Mouse (Mus musculus) testis, adult 2 months (tissue): ENCODE data around the gene Phf2.

ENCODE experiments used
- CTCF ChIP-seq: fragments of 200-500 bp; IDR thresholded peaks from 2 replicates; pipeline ENCODE4 v1.5.1; 2012; ENCODE audit warnings: low read depth, mild to moderate bottlenecking, inconsistent platforms, low read length, moderate library complexity; ENCODE audit not compliant: control insufficient read depth, insufficient read depth, insufficient replicate concordance
- POLR2A ChIP-seq: fragments of 200-500 bp; IDR thresholded peaks from 2 replicates; pipeline ENCODE4 v1.6.1; 2012; ENCODE audit warnings: low read depth, mild to moderate bottlenecking, inconsistent platforms, low read length, moderate library complexity; ENCODE audit not compliant: control insufficient read depth

DNA sequence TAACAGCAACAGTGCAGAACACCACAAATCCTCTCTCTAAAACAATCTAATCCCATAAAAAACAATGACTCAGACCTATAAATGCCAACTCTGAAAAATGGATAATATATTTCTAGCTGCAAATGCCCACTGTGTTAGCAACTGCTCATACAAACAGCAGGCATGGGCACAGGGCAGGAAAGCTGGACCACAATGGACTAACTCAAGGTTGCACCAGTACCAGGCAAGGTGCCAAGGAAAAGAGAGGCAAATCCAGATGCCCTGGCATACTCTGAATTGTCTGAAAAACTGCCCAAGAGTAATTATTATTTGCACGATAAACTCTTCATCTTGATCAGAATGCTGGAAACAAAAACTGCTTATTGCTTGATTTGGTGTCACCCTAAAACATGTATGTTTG, 42.8 kb upstream of the Phf2 start:
- TF ChIP-seq CTCF (no peak), POLR2A (no peak)
